Mouse (Mus musculus) adipocyte (in vitro differentiated cells): ENCODE data around the gene Cenpa.
"Not testable (repeated sequence)": the region's sequence is repeated elsewhere in the genome, so short reads cannot be mapped to it uniquely, and the experiment has no call there.

Experiments
- DNase-seq: peaks from one replicate; pipeline ENCODE4 v3.0.0-alpha.2; 2016; ENCODE audit warnings: low spot score

The Cenpa gene

GRCm38 (mm10) chr5:30681970-30682369 lies 15.4 kb downstream of the Cenpa start:
- no peak for DNase-seq

GRCm38 (mm10) chr5:30682967-30683600 lies 16.5 kb downstream of the Cenpa start:
- DNase-seq = no peak

- no peak for DNase-seq
Observed at GRCm38 (mm10) chr5:30683993-30684392, 17.4 kb downstream of the Cenpa start.

- DNase-seq = no peak
Observed at GRCm38 (mm10) chr5:30686781-30687180, 20.2 kb downstream of the Cenpa start.

- DNase-seq = no peak
Observed at GRCm38 (mm10) chr5:30700361-30701000, 33.9 kb downstream of the Cenpa start.

- DNase-seq = not testable (repeated sequence)
Observed at GRCm38 (mm10) chr5:30701373-30701772, 34.8 kb downstream of the Cenpa start.

GRCm38 (mm10) chr5:30701866-30702265 lies 35.3 kb downstream of the Cenpa start:
- DNase-seq = peak; percentile 50

GRCm38 (mm10) chr5:30709744-30710383 lies 43.3 kb downstream of the Cenpa start:
- DNase-seq = peak; percentile 77

- no peak for DNase-seq
Observed at GRCm38 (mm10) chr5:30710486-30710885, 43.9 kb downstream of the Cenpa start.

- no peak for DNase-seq
Observed at GRCm38 (mm10) chr5:30711147-30712001, 44.8 kb downstream of the Cenpa start, which contains the start of gene Dpysl5. Gene Dpysl5, plus strand, starts transcription at chr5:30711564.

- DNase-seq = no peak
Observed at GRCm38 (mm10) chr5:30712002-30712390, 45.4 kb downstream of the Cenpa start.

- no peak for DNase-seq
Observed at GRCm38 (mm10) chr5:30712441-30713298, 46.1 kb downstream of the Cenpa start.

GRCm38 (mm10) chr5:30713299-30713675 lies 46.7 kb downstream of the Cenpa start:
- DNase-seq = no peak

- no peak for DNase-seq
Observed at GRCm38 (mm10) chr5:30713691-30714090, 47.1 kb downstream of the Cenpa start.

- no peak for DNase-seq
Observed at GRCm38 (mm10) chr5:30716311-30716710, 49.7 kb downstream of the Cenpa start.

- no peak for DNase-seq
Observed at GRCm38 (mm10) chr5:30717506-30717905, 50.9 kb downstream of the Cenpa start.

- no peak for DNase-seq
Observed at GRCm38 (mm10) chr5:30717991-30718703, 51.6 kb downstream of the Cenpa start.

- no peak for DNase-seq
Observed at GRCm38 (mm10) chr5:30721935-30722334, 55.4 kb downstream of the Cenpa start.
